Mouse (Mus musculus) forebrain, embryonic 15.5 days (tissue): ENCODE measurements around the gene Icosl. TPM values are rescaled to one million over a fixed set of nuclear protein-coding genes. Genes with fewer than 3 reads are reported as not detected.

Experiments used
- ATAC-seq: fragments of 200-750 bp; cut with Nextera tagmentation; replicated peaks from 2 replicates; pipeline ENCODE4 v1.8.0; 2017; ENCODE audit warnings: mild to moderate bottlenecking, moderate TSS enrichment, moderate library complexity
- H3K27ac ChIP-seq: fragments of 300-500 bp; sonication (generic); replicated peaks from 2 replicates; pipeline ENCODE4 v1.5.1; 2015; ENCODE audit warnings: mild to moderate bottlenecking, inconsistent platforms
- H3K27me3 ChIP-seq: fragments of 300-500 bp; sonication (generic); 2 replicates; pipeline ENCODE4 v1.6.1; 2015; ENCODE audit warnings: inconsistent platforms
- H3K36me3 ChIP-seq: fragments of 300-500 bp; sonication (generic); 2 replicates; pipeline ENCODE4 v1.6.1; 2015; ENCODE audit warnings: mild to moderate bottlenecking, inconsistent platforms
- H3K4me1 ChIP-seq: fragments of 300-500 bp; sonication (generic); 2 replicates; pipeline ENCODE4 v1.6.1; 2015; ENCODE audit warnings: inconsistent platforms
- H3K4me2 ChIP-seq: fragments of 300-500 bp; sonication (generic); replicated peaks from 2 replicates; pipeline ENCODE4 v1.6.1; 2015; ENCODE audit warnings: mild to moderate bottlenecking, inconsistent platforms
- H3K4me3 ChIP-seq: fragments of 300-500 bp; sonication (generic); 2 replicates; pipeline ENCODE4 v1.5.1; 2015; ENCODE audit warnings: mild to moderate bottlenecking, inconsistent platforms
- H3K9ac ChIP-seq: fragments of 300-500 bp; sonication (generic); replicated peaks from 2 replicates; pipeline ENCODE4 v1.6.1; 2015; ENCODE audit warnings: mild to moderate bottlenecking, inconsistent platforms
- H3K9me3 ChIP-seq: fragments of 300-500 bp; sonication (generic); 2 replicates; pipeline ENCODE4 v1.6.1; 2016; ENCODE audit warnings: inconsistent platforms
- WGBS: fragments of 180-500 bp; shearing (Covaris S2); methylation state at CpG from one replicate; pipeline ENCODE4 v1.1.7; 2015; ENCODE audit warnings: mixed read lengths; 5-methylcytosine and 5-hydroxymethylcytosine counted together
- polyA plus RNA-seq: library from polyadenylated mRNA; unstranded; fragments of >200 nt; fragmentation: Nextera tagmentation; extraction: Ambion mirVana; gene quantifications from 2 replicates; pipeline ENCODE4 v1.2.1, GENCODE M21; 2015

The Icosl gene
- polyA plus RNA-seq, 1 experiment from 2014 or later = 0.56 TPM

- Histone ChIP-seq H3K4me3 (no peak overlapping the region), H3K4me2 (no peak overlapping the region), H3K4me1 (peaks cover 8% of the 10 kb centered on the region; the same call in 1 of the 2 replicates), H3K9ac (no peak overlapping the region), H3K27me3 (no peaks in the 10 kb centered on the region), H3K27ac (no peak overlapping the region), H3K9me3 (no peaks in the 10 kb centered on the region), H3K36me3 (no peaks in the 10 kb centered on the region)
- WGBS = 76% methylated on average over 4 of the region's 4 CpGs
- ATAC-seq = no peak
Observed at GRCm38 (mm10) chr10:78046388-78046787, 22.7 kb upstream of the Icosl start.

- peaks cover 4% of the 10 kb centered on the region; the same call in 1 of the 2 replicates for H3K4me1 ChIP-seq
- no peak overlapping the region for H3K27ac ChIP-seq
- H3K4me2 ChIP-seq = no peak overlapping the region
- WGBS = 92% methylated on average over 9 of the region's 10 CpGs
- no peak overlapping the region for H3K4me3 ChIP-seq
- no peak overlapping the region for H3K9ac ChIP-seq
- ATAC-seq = no peak
- H3K36me3 ChIP-seq = no peaks in the 10 kb centered on the region
- H3K27me3 ChIP-seq = no peaks in the 10 kb centered on the region
- H3K9me3 ChIP-seq = no peaks in the 10 kb centered on the region
Observed at GRCm38 (mm10) chr10:78048061-78048730, 20.9 kb upstream of the Icosl start.

- Histone ChIP-seq H3K9me3 (no peaks in the 10 kb centered on the region), H3K4me3 (no peak overlapping the region), H3K27ac (no peak overlapping the region), H3K9ac (no peak overlapping the region), H3K4me1 (no peaks in the 10 kb centered on the region), H3K36me3 (no peaks in the 10 kb centered on the region), H3K4me2 (no peak overlapping the region), H3K27me3 (no peaks in the 10 kb centered on the region)
- WGBS = 63% methylated on average over 11 of the region's 11 CpGs
- ATAC-seq = no peak
Observed at GRCm38 (mm10) chr10:78049519-78050035, 19.5 kb upstream of the Icosl start.

GRCm38 (mm10) chr10:78054633-78055565, 14.2 kb upstream of the Icosl start:
- Histone ChIP-seq H3K36me3 (no peaks in the 10 kb centered on the region), H3K4me2 (no peak overlapping the region), H3K4me1 (no peaks in the 10 kb centered on the region), H3K9ac (no peak overlapping the region), H3K4me3 (no peak overlapping the region), H3K27ac (no peak overlapping the region), H3K27me3 (no peaks in the 10 kb centered on the region), H3K9me3 (no peaks in the 10 kb centered on the region)
- no peak for ATAC-seq
- 73% methylated on average over 19 of the region's 19 CpGs for whole genome bisulfite sequencing

GRCm38 (mm10) chr10:78057056-78057455, 12.0 kb upstream of the Icosl start:
- no peak for ATAC-seq
- H3K27me3 ChIP-seq = no peaks in the 10 kb centered on the region
- no peak overlapping the region for H3K4me2 ChIP-seq
- no peaks in the 10 kb centered on the region for H3K9me3 ChIP-seq
- no peaks in the 10 kb centered on the region for H3K36me3 ChIP-seq
- no peak overlapping the region for H3K4me3 ChIP-seq
- no peak overlapping the region for H3K27ac ChIP-seq
- no peak overlapping the region for H3K9ac ChIP-seq
- no peaks in the 10 kb centered on the region for H3K4me1 ChIP-seq
- 92% methylated on average over 8 of the region's 8 CpGs for WGBS

GRCm38 (mm10) chr10:78063122-78063521, 6.0 kb upstream of the Icosl start:
- Histone ChIP-seq H3K9ac (no peak overlapping the region), H3K27me3 (no peaks in the 10 kb centered on the region), H3K36me3 (no peaks in the 10 kb centered on the region), H3K4me3 (no peak overlapping the region), H3K9me3 (no peaks in the 10 kb centered on the region), H3K4me1 (no peaks in the 10 kb centered on the region), H3K27ac (no peak overlapping the region), H3K4me2 (no peak overlapping the region)
- no peak for ATAC-seq
- WGBS = 90% methylated on average over 9 of the region's 9 CpGs

- Histone ChIP-seq H3K4me2 (no peak overlapping the region), H3K9me3 (no peaks in the 10 kb centered on the region), H3K27ac (no peak overlapping the region), H3K4me1 (peaks cover 14% of the 10 kb centered on the region), H3K4me3 (no peak overlapping the region), H3K9ac (no peak overlapping the region), H3K27me3 (peaks cover 6% of the 10 kb centered on the region; the same call in 1 of the 2 replicates), H3K36me3 (no peaks in the 10 kb centered on the region)
- ATAC-seq = no peak
- 50% methylated on average over 4 of the region's 4 CpGs for WGBS
Observed at GRCm38 (mm10) chr10:78067226-78067625, 1.9 kb upstream of the Icosl start.

GRCm38 (mm10) chr10:78068541-78068940, 561 bp upstream of the Icosl start:
- Histone ChIP-seq H3K9ac (peak overlapping the region; percentile 57; the same call in 1 of the 2 replicates), H3K4me3 (peak overlapping the region; percentile 54)
- no peak for ATAC-seq

GRCm38 (mm10) chr10:78074151-78074550, 5.0 kb downstream of the Icosl start:
- Histone ChIP-seq H3K4me2 (no peak overlapping the region), H3K4me1 (peaks cover 9% of the 10 kb centered on the region), H3K4me3 (no peak overlapping the region), H3K27ac (no peak overlapping the region), H3K27me3 (peaks cover 6% of the 10 kb centered on the region; the same call in 1 of the 2 replicates), H3K9ac (no peak overlapping the region), H3K9me3 (no peaks in the 10 kb centered on the region), H3K36me3 (no peaks in the 10 kb centered on the region)
- no peak for ATAC-seq
- WGBS = 79% methylated on average over 4 of the region's 4 CpGs

More at GRCm38 (mm10) chr10:78068541-78068940, 561 bp upstream of the Icosl start:
- Histone ChIP-seq H3K27me3 (peaks cover 6% of the 10 kb centered on the region; the same call in 1 of the 2 replicates), H3K4me2 (peak overlapping the region; percentile 98), H3K27ac (no peak overlapping the region), H3K4me1 (peaks cover 14% of the 10 kb centered on the region), H3K9me3 (no peaks in the 10 kb centered on the region), H3K36me3 (no peaks in the 10 kb centered on the region)
- 23% methylated on average over 11 of the region's 11 CpGs for WGBS

GRCm38 (mm10) chr10:78074977-78075376, 5.9 kb downstream of the Icosl start:
- no peaks in the 10 kb centered on the region for H3K36me3 ChIP-seq
- H3K4me1 ChIP-seq = 0 out of 2 replicates have a peak, but pooled peaks cover under 1% of the 10 kb centered on the region
- H3K4me3 ChIP-seq = no peak overlapping the region
- H3K4me2 ChIP-seq = no peak overlapping the region
- no peak overlapping the region for H3K27ac ChIP-seq
- H3K27me3 ChIP-seq = no peaks in the 10 kb centered on the region
- no peaks in the 10 kb centered on the region for H3K9me3 ChIP-seq
- 79% methylated on average over 11 of the region's 11 CpGs for WGBS
- ATAC-seq = no peak
- H3K9ac ChIP-seq = no peak overlapping the region

- H3K27ac ChIP-seq = no peak overlapping the region
- no peaks in the 10 kb centered on the region for H3K36me3 ChIP-seq
- no peaks in the 10 kb centered on the region for H3K4me1 ChIP-seq
- H3K4me3 ChIP-seq = no peak overlapping the region
- H3K4me2 ChIP-seq = no peak overlapping the region
- no peaks in the 10 kb centered on the region for H3K9me3 ChIP-seq
- ATAC-seq = no peak
- H3K9ac ChIP-seq = no peak overlapping the region
- 83% methylated on average over 9 of the region's 9 CpGs for WGBS
- no peaks in the 10 kb centered on the region for H3K27me3 ChIP-seq
Observed at GRCm38 (mm10) chr10:78077862-78078261, 8.8 kb downstream of the Icosl start.

GRCm38 (mm10) chr10:78078276-78078675, 9.2 kb downstream of the Icosl start:
- Histone ChIP-seq H3K4me2 (no peak overlapping the region), H3K9ac (no peak overlapping the region), H3K27me3 (no peaks in the 10 kb centered on the region), H3K4me1 (no peaks in the 10 kb centered on the region), H3K27ac (no peak overlapping the region), H3K36me3 (no peaks in the 10 kb centered on the region), H3K4me3 (no peak overlapping the region), H3K9me3 (no peaks in the 10 kb centered on the region)
- no peak for ATAC-seq
- WGBS = 86% methylated on average over 5 of the region's 5 CpGs
